Mouse (Mus musculus): ENCODE measurements at regions not wholly inside any gene's neighbourhood (a gene's known extent, or its start where the extent isn't known, plus 50 kb on each side); places are given as distances from the start of the nearest gene placed in this dataset.

DNA sequence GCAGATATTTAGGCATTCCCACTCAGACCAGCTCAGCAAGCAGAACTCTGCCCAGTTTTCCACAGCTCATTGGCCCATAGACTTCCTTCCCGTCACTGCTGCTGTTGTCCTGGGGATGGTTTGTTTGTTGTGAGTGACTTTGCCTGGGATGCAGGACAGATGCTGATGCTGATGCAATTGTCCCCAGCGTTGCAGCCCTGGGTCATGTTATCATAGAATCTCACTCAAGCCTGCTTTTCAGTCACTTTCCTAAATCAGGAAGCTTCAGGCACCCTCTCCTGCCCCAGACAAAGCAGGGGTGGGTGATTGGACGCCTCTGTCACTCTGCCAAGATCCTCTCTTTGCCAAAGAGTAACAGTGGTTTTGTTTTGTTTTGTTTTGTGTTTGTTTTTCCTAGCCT lies 515.3 kb upstream of the Gm26657 start:
- Histone ChIP-seq H3K4me1 (no peaks in the 10 kb centered on the region), H3K36me3 (no peaks in the 10 kb centered on the region), H3K4me3 (no peak overlapping the region), H3K27me3 (ENCODE audit: insufficient read depth, poor library complexity, severe bottlenecking) (no peaks in the 10 kb centered on the region), H3K27ac (no peak overlapping the region), H3K9me3 (no peaks in the 10 kb centered on the region)
- no peak for DNase-seq (ENCODE audit: low spot score)
- 37% methylated on average over 3 of the region's 3 CpGs for WGBS

DNA sequence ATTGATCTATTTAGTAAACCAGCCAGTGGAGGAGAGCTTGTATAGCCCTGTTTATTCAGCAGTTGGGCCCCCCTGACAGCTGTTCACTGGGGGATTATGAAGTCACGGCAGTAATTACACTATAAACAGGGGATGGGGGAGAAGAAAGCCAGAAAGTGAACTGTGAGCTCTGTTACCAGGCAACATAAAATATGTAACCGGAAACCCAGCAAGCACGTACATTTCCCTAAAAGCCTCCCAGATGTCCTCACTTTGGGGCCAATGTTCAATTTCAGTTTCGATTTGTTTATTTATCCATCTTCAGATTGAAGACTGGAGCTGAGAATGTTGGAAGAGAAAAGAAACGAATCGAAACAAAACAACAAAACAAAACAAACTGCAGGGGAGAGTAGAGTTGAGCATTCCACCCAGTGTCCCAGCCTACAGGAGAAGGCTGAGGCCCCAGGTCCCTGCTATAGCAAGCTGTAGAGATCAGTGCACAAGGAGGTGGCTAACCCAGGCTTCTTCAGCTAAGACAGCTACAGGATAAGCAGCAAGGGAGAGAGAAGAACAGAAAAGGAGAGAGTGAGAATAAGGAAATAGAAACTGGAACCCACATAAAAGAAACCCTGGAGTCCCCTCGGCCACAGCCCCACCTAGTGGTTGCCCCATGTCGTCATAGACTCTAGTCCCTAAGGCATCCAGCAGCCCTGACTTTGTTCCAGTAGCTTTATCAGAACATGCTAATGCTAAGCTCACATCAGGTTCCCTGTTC lies 517.7 kb upstream of the Gm26657 start:
- Histone ChIP-seq H3K36me3 (no peaks in the 10 kb centered on the region), H3K4me3 (no peak overlapping the region), H3K4me1 (no peaks in the 10 kb centered on the region), H3K27ac (no peak overlapping the region), H3K9me3 (no peaks in the 10 kb centered on the region), H3K27me3 (ENCODE audit: insufficient read depth, poor library complexity, severe bottlenecking) (no peaks in the 10 kb centered on the region)
- 55% methylated on average over 8 of the region's 8 CpGs for WGBS
- DNase-seq (ENCODE audit: low spot score) = no peak

DNA sequence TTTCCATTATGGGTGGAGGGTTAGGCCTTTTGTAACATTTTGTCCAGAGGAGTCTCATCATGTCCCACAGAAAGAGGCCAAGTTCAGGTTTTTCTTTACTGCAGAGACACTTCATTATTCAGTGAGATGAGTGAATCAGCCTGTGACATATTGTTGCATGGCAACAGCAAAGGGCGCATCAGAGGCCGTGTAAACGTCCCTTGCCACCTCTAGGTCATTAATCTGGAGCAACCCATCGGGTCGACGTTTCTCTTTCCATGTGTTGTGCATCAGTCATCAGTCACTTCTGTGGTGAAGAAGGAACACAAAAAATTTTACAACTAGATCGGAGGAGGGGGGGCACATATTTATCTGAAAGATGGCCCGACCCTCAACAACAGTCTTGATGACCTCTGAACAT lies 519.3 kb upstream of the Gm26657 start:
- H3K9me3 ChIP-seq = no peaks in the 10 kb centered on the region
- no peaks in the 10 kb centered on the region for H3K4me1 ChIP-seq
- H3K36me3 ChIP-seq = no peaks in the 10 kb centered on the region
- H3K27ac ChIP-seq = no peak overlapping the region
- no peak overlapping the region for H3K4me3 ChIP-seq
- no peak for DNase-seq (ENCODE audit: low spot score)
- 76% methylated on average over 8 of the region's 8 CpGs for WGBS
- H3K27me3 ChIP-seq (ENCODE audit: insufficient read depth, poor library complexity, severe bottlenecking) = no peaks in the 10 kb centered on the region

GRCm38 (mm10) chr4:56209499-56209898 lies 530.4 kb upstream of the Gm26657 start:
- no peak for DNase-seq (ENCODE audit: low spot score)
- no peaks in the 10 kb centered on the region for H3K27me3 ChIP-seq (ENCODE audit: insufficient read depth, poor library complexity, severe bottlenecking)
- peaks cover 6% of the 10 kb centered on the region; the same call in 1 of the 2 replicates for H3K4me1 ChIP-seq
- no peak overlapping the region for H3K27ac ChIP-seq
- H3K9me3 ChIP-seq = no peaks in the 10 kb centered on the region
- H3K36me3 ChIP-seq = no peaks in the 10 kb centered on the region
- no peak overlapping the region for H3K4me3 ChIP-seq
- 90% methylated on average over 2 of the region's 2 CpGs for WGBS

- 40% methylated on average over 5 of the region's 5 CpGs for WGBS
- Histone ChIP-seq H3K27ac (no peak overlapping the region), H3K4me3 (no peak overlapping the region), H3K4me1 (peaks cover 6% of the 10 kb centered on the region; the same call in 1 of the 2 replicates), H3K36me3 (no peaks in the 10 kb centered on the region), H3K9me3 (0 out of 2 replicates have a peak, but pooled peaks cover 2% of the 10 kb centered on the region), H3K27me3 (ENCODE audit: insufficient read depth, poor library complexity, severe bottlenecking) (no peaks in the 10 kb centered on the region)
- DNase-seq (ENCODE audit: low spot score) = no peak
Measured at GRCm38 (mm10) chr4:56207726-56208125, 532.1 kb upstream of the Gm26657 start.

GRCm38 (mm10) chr4:56205069-56205468 lies 534.8 kb upstream of the Gm26657 start:
- Histone ChIP-seq H3K9me3 (0 out of 2 replicates have a peak, but pooled peaks cover 2% of the 10 kb centered on the region), H3K27me3 (ENCODE audit: insufficient read depth, poor library complexity, severe bottlenecking) (no peaks in the 10 kb centered on the region), H3K36me3 (no peaks in the 10 kb centered on the region), H3K27ac (no peak overlapping the region), H3K4me3 (no peak overlapping the region), H3K4me1 (peaks cover 6% of the 10 kb centered on the region; the same call in 1 of the 2 replicates)
- DNase-seq (ENCODE audit: low spot score) = no peak
- WGBS = 82% methylated on average over 1 of the region's 1 CpGs

- 55% methylated on average over 2 of the region's 2 CpGs for WGBS
- H3K9me3 ChIP-seq = no peaks in the 10 kb centered on the region
- H3K36me3 ChIP-seq = no peaks in the 10 kb centered on the region
- no peaks in the 10 kb centered on the region for H3K27me3 ChIP-seq (ENCODE audit: insufficient read depth, poor library complexity, severe bottlenecking)
- no peak overlapping the region for H3K27ac ChIP-seq
- DNase-seq (ENCODE audit: low spot score) = no peak
- H3K4me3 ChIP-seq = no peak overlapping the region
- 0 out of 2 replicates have a peak, but pooled peaks cover 2% of the 10 kb centered on the region for H3K4me1 ChIP-seq
Measured at GRCm38 (mm10) chr4:56193365-56193764, 546.5 kb upstream of the Gm26657 start.

DNA sequence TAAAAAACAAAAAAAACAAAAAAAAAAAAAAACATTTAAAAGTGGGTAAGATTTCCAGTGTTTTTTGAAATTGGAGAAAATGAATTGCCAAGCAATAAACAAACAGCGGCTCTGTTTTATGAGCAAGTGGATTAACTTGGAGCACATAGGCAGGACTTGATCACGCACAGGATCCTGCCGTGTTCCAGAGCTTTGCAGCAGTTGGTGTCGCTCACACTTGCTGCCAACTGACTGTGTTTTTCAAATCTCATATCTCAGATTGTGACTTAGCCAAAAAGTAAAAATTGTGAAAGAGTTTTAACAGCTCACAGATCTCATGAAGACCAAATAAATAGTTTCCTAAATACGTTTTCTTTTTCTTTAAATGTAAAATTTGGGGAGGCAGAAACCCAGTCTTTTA lies 547.4 kb upstream of the Gm26657 start:
- no peaks in the 10 kb centered on the region for H3K27me3 ChIP-seq (ENCODE audit: insufficient read depth, poor library complexity, severe bottlenecking)
- DNase-seq (ENCODE audit: low spot score) = no peak
- H3K4me3 ChIP-seq = no peak overlapping the region
- 0 out of 2 replicates have a peak, but pooled peaks cover 2% of the 10 kb centered on the region for H3K4me1 ChIP-seq
- no peaks in the 10 kb centered on the region for H3K36me3 ChIP-seq
- H3K27ac ChIP-seq = no peak overlapping the region
- WGBS = 86% methylated on average over 5 of the region's 5 CpGs
- H3K9me3 ChIP-seq = no peaks in the 10 kb centered on the region

DNA sequence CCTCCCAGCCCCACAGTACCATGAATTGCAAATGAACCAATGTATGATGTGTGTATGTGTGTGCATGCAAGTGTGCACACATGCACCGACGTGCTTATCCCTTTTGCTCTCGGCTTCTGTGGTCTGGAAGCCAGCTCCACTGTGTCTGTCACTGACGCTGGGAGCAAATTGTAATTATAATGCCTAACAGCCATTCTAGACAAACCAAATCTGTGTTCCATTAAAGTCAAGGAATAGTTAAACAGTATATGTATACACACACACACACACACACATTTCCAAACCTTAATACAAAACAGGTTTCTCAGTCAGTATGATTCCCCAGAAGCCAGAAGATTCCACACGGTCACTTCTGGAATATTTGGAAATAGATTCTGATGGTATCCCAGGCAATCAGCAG lies 560.3 kb upstream of the Gm26657 start:
- DNase-seq (ENCODE audit: low spot score) = no peak
- H3K36me3 ChIP-seq = no peaks in the 10 kb centered on the region
- H3K27ac ChIP-seq = no peak overlapping the region
- no peaks in the 10 kb centered on the region for H3K4me1 ChIP-seq
- no peaks in the 10 kb centered on the region for H3K9me3 ChIP-seq
- H3K27me3 ChIP-seq (ENCODE audit: insufficient read depth, poor library complexity, severe bottlenecking) = no peaks in the 10 kb centered on the region
- H3K4me3 ChIP-seq = no peak overlapping the region
- WGBS = 88% methylated on average over 5 of the region's 5 CpGs

GRCm38 (mm10) chr4:56178844-56179481 lies 560.9 kb upstream of the Gm26657 start:
- no peaks in the 10 kb centered on the region for H3K4me1 ChIP-seq
- no peaks in the 10 kb centered on the region for H3K36me3 ChIP-seq
- H3K4me3 ChIP-seq = no peak overlapping the region
- H3K9me3 ChIP-seq = no peaks in the 10 kb centered on the region
- no peak for DNase-seq (ENCODE audit: low spot score)
- no peak overlapping the region for H3K27ac ChIP-seq
- H3K27me3 ChIP-seq (ENCODE audit: insufficient read depth, poor library complexity, severe bottlenecking) = no peaks in the 10 kb centered on the region
- WGBS = 82% methylated on average over 9 of the region's 9 CpGs

GRCm38 (mm10) chr4:56161257-56161594 lies 578.6 kb upstream of the Gm26657 start:
- H3K27ac ChIP-seq = no peak overlapping the region

GRCm38 (mm10) chr4:56160551-56161256 lies 579.2 kb upstream of the Gm26657 start:
- H3K9me3 ChIP-seq = no peaks in the 10 kb centered on the region
- no peak for DNase-seq (ENCODE audit: low spot score)
- H3K36me3 ChIP-seq = no peaks in the 10 kb centered on the region
- no peaks in the 10 kb centered on the region for H3K4me1 ChIP-seq
- no peaks in the 10 kb centered on the region for H3K27me3 ChIP-seq (ENCODE audit: insufficient read depth, poor library complexity, severe bottlenecking)
- no peak overlapping the region for H3K27ac ChIP-seq
- WGBS = 82% methylated on average over 13 of the region's 13 CpGs
- H3K4me3 ChIP-seq = no peak overlapping the region

More at GRCm38 (mm10) chr4:56161257-56161594, 578.6 kb upstream of the Gm26657 start:
- DNase-seq (ENCODE audit: low spot score) = no peak
- Histone ChIP-seq H3K4me3 (no peak overlapping the region), H3K9me3 (no peaks in the 10 kb centered on the region), H3K27me3 (ENCODE audit: insufficient read depth, poor library complexity, severe bottlenecking) (no peaks in the 10 kb centered on the region), H3K4me1 (no peaks in the 10 kb centered on the region), H3K36me3 (no peaks in the 10 kb centered on the region)
- WGBS = 87% methylated on average over 3 of the region's 3 CpGs

DNA sequence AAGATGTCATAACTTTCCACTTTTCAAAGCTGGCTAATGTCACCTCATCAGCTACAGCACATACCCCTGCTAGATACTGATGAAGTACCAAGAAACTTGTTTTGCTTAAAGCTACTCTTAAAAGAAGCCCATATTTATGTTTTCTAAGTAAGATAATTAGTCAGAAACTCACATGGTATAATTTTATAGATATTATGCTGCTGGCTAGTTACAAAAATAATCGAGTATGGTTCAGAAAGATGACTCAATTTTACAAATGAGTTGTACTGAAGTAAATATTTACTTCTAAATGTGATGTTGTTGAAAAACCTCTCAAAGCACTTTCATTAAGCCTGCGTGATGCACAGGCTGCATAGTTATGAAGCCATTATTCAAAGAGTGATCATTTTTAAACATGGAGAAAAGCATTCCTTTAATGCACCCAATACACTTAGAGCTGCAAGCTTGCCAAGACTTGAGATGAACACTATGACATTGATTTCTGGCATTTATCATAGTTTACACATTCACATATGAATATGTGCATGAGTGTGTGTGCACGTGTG lies 582.3 kb upstream of the Gm26657 start:
- DNase-seq (ENCODE audit: low spot score) = no peak
- Histone ChIP-seq H3K36me3 (no peaks in the 10 kb centered on the region), H3K27me3 (ENCODE audit: insufficient read depth, poor library complexity, severe bottlenecking) (no peaks in the 10 kb centered on the region), H3K27ac (no peak overlapping the region), H3K4me3 (no peak overlapping the region), H3K9me3 (no peaks in the 10 kb centered on the region), H3K4me1 (no peaks in the 10 kb centered on the region)
- WGBS = 86% methylated on average over 3 of the region's 3 CpGs
